Mouse (Mus musculus) heart, adult 18-20 months (tissue): ENCODE measurements around the gene Ms4a3. TPM values are rescaled to one million over a fixed set of nuclear protein-coding genes. Genes with fewer than 3 reads are reported as not detected.

Source experiments
- DNase-seq, 2 experiments: peaks; one replicate each; pipeline ENCODE4 v3.0.0; 2021 to 2022; ENCODE audit warnings: mixed read lengths in 1 of 2
- total RNA-seq, 2 experiments: library from RNA; stranded (reverse); gene quantifications; 2 replicates each; pipeline ENCODE4 v1.2.3; 2021

Ms4a3 gene
- total RNA-seq, 2 experiments from 2014 or later, result not detected

GRCm38 (mm10) chr19:11589205-11589604 is 51.4 kb downstream of the Ms4a3 start:
- no peak for DNase-seq

Other genes starting within 250 kb of the Ms4a3 start
- 1 to 10 TPM in 1 of 2 experiments, under 1 TPM in 1; 0.94 to 1.3 TPM for gene Ms4a4c, start 236.1 kb downstream of the Ms4a3 start, total RNA-seq
- 1 to 10 TPM; 1.1 to 5.0 TPM for gene Ms4a4b, start 197.3 kb downstream of the Ms4a3 start, total RNA-seq
- gene Ms4a6c, start 171.5 kb downstream of the Ms4a3 start, total RNA-seq, result 1 to 10 TPM; 7.6 to 9.6 TPM
- under 1 TPM in 1 of 2 experiments, not detected in 1; 0.82 TPM for gene Gm8369, start 154.9 kb downstream of the Ms4a3 start, total RNA-seq
- gene Ms4a6b, start 124.3 kb downstream of the Ms4a3 start, total RNA-seq, result 1 to 10 TPM; 7.0 to 9.7 TPM
- 1 to 10 TPM; 5.4 to 6.7 TPM for gene Ms4a4d, start 104.0 kb downstream of the Ms4a3 start, total RNA-seq
- 1 to 10 TPM; 3.6 to 4.7 TPM for gene Ms4a6d, start 36.0 kb downstream of the Ms4a3 start, total RNA-seq
- not detected for gene Ms4a2, start 17.1 kb downstream of the Ms4a3 start, total RNA-seq
- gene Oosp2, start 19.7 kb upstream of the Ms4a3 start, total RNA-seq, result not detected
- gene Oosp1, start 50.3 kb upstream of the Ms4a3 start, total RNA-seq, result not detected
- not detected for gene Oosp3, start 56.2 kb upstream of the Ms4a3 start, total RNA-seq
- not detected for gene Gif, start 106.7 kb upstream of the Ms4a3 start, total RNA-seq
- gene Mrpl16, start 129.5 kb upstream of the Ms4a3 start, total RNA-seq, result 100 to 1,000 TPM; 113 to 120 TPM
- gene Stx3, start 178.6 kb upstream of the Ms4a3 start, total RNA-seq, result 1 to 10 TPM; 3.5 to 4.5 TPM
- gene Olfr1417, start 198.4 kb upstream of the Ms4a3 start, total RNA-seq, result not detected
- gene Olfr1418, start 220.2 kb upstream of the Ms4a3 start, total RNA-seq, result not detected
- not detected for gene Olfr1419, start 234.3 kb upstream of the Ms4a3 start, total RNA-seq
- not detected for gene Olfr1420, start 245.7 kb upstream of the Ms4a3 start, total RNA-seq